Mouse (Mus musculus): ENCODE measurements around the gene Agxt. TPM values are rescaled to one million over a fixed set of nuclear protein-coding genes. Genes with fewer than 3 reads are reported as not detected.

The Agxt gene
- total and polyA plus RNA-seq, 2 experiments, result 374 to 394 TPM

- Histone ChIP-seq H3K9ac (ENCODE audit: low read depth, low read length) (no peak overlapping the region), H3K27me3 (ENCODE audit: control insufficient read depth, insufficient read depth, low read length) (no peaks in the 10 kb centered on the region), H3K4me3 (ENCODE audit: insufficient read depth, low read depth, low read length) (no peak overlapping the region), H3K36me3 (ENCODE audit: control insufficient read depth, insufficient read depth, low read length) (no peaks in the 10 kb centered on the region), H3K4me1 (ENCODE audit: control insufficient read depth, insufficient read depth, low read length) (no peaks in the 10 kb centered on the region), H3K27ac (replicated peaks; ENCODE audit: insufficient read depth, low read depth, low read length) (no peak overlapping the region), H3K79me2 (ENCODE audit: control insufficient read depth, insufficient read depth, low read length) (no peaks in the 10 kb centered on the region)
- no peak for DNase-seq (ENCODE audit: extremely low read depth, low read depth, low spot score)
- TF ChIP-seq POLR2A (IDR thresholded peaks at IDR 0.05; ENCODE audit: extremely low read depth, insufficient read depth, low read length), result no peak
- no peak for TF ChIP-seq CTCF (IDR thresholded peaks at IDR 0.05; ENCODE audit: low read depth, low read length)
- WGBS, result 75% methylated on average over 14 of the region's 14 CpGs
These were observed 49.2 kb downstream of the Agxt start for GRCm38 (mm10) chr1:93184071-93184828.

- no peak for TF ChIP-seq POLR2A (IDR thresholded peaks at IDR 0.05; ENCODE audit: extremely low read depth, insufficient read depth, low read length)
- no peak for TF ChIP-seq CTCF (IDR thresholded peaks at IDR 0.05; ENCODE audit: low read depth, low read length)
- no peak overlapping the region for H3K4me3 ChIP-seq (ENCODE audit: insufficient read depth, low read depth, low read length)
- 22% methylated on average over 12 of the region's 17 CpGs for WGBS
- no peak for DNase-seq (ENCODE audit: extremely low read depth, low read depth, low spot score)
- H3K27me3 ChIP-seq (ENCODE audit: control insufficient read depth, insufficient read depth, low read length), result no peaks in the 10 kb centered on the region
- H3K27ac ChIP-seq (replicated peaks; ENCODE audit: insufficient read depth, low read depth, low read length), result no peak overlapping the region
- H3K4me1 ChIP-seq (ENCODE audit: control insufficient read depth, insufficient read depth, low read length), result no peaks in the 10 kb centered on the region
- no peaks in the 10 kb centered on the region for H3K79me2 ChIP-seq (ENCODE audit: control insufficient read depth, insufficient read depth, low read length)
- no peak overlapping the region for H3K9ac ChIP-seq (ENCODE audit: low read depth, low read length)
- H3K36me3 ChIP-seq (ENCODE audit: control insufficient read depth, insufficient read depth, low read length), result no peaks in the 10 kb centered on the region
These were observed 55.8 kb downstream of the Agxt start for GRCm38 (mm10) chr1:93190726-93191305.

- H3K79me2 ChIP-seq (ENCODE audit: control insufficient read depth, insufficient read depth, low read length), result no peaks in the 10 kb centered on the region
- H3K36me3 ChIP-seq (ENCODE audit: control insufficient read depth, insufficient read depth, low read length), result no peaks in the 10 kb centered on the region
- WGBS, result 90% methylated on average over 3 of the region's 3 CpGs
- no peaks in the 10 kb centered on the region for H3K27me3 ChIP-seq (ENCODE audit: control insufficient read depth, insufficient read depth, low read length)
- no peak overlapping the region for H3K9ac ChIP-seq (ENCODE audit: low read depth, low read length)
- no peak for DNase-seq (ENCODE audit: extremely low read depth, low read depth, low spot score)
- H3K4me3 ChIP-seq (ENCODE audit: insufficient read depth, low read depth, low read length), result no peak overlapping the region
- H3K4me1 ChIP-seq (ENCODE audit: control insufficient read depth, insufficient read depth, low read length), result no peaks in the 10 kb centered on the region
- TF ChIP-seq CTCF (IDR thresholded peaks at IDR 0.05; ENCODE audit: low read depth, low read length) (no peak), POLR2A (IDR thresholded peaks at IDR 0.05; ENCODE audit: extremely low read depth, insufficient read depth, low read length) (no peak)
- no peak overlapping the region for H3K27ac ChIP-seq (replicated peaks; ENCODE audit: insufficient read depth, low read depth, low read length)
These were observed 59.9 kb downstream of the Agxt start for GRCm38 (mm10) chr1:93194961-93195360.

Other genes with a start within 250 kb of the Agxt start
- 0.07 and 0.09 TPM in 2 replicates for gene Ankmy1, start 232.3 kb upstream of the Agxt start, total RNA-seq (2014; rRNA removed)
- not detected in 2 replicates for gene Ankmy1, start 232.3 kb upstream of the Agxt start, polyA plus RNA-seq (2012; rRNA removed)
- gene Dusp28, start 228.3 kb upstream of the Agxt start, total RNA-seq (2014; rRNA removed), result 11.9 and 13.9 TPM in 2 replicates
- 20.6 and 33.0 TPM in 2 replicates for gene Dusp28, start 228.3 kb upstream of the Agxt start, polyA plus RNA-seq (2012; rRNA removed)
- 21.6 and 35.6 TPM in 2 replicates for gene Rnpepl1, start 224.5 kb upstream of the Agxt start, total RNA-seq (2014; rRNA removed)
- 107 and 127 TPM in 2 replicates for gene Rnpepl1, start 224.5 kb upstream of the Agxt start, polyA plus RNA-seq (2012; rRNA removed)
- gene Capn10, start 200.9 kb upstream of the Agxt start, total RNA-seq (2014; rRNA removed), result 21.9 and 28.0 TPM in 2 replicates
- 33.7 and 40.5 TPM in 2 replicates for gene Capn10, start 200.9 kb upstream of the Agxt start, polyA plus RNA-seq (2012; rRNA removed)
- 0.18 and 0.47 TPM in 2 replicates for gene Gpr35, start 184.4 kb upstream of the Agxt start, total RNA-seq (2014; rRNA removed)
- 0.20 and 0.53 TPM in 2 replicates for gene Gpr35, start 184.4 kb upstream of the Agxt start, polyA plus RNA-seq (2012; rRNA removed)
- 0.20 and 0.37 TPM in 2 replicates for gene Aqp12, start 128.9 kb upstream of the Agxt start, total RNA-seq (2014; rRNA removed)
- not detected in 2 replicates for gene Aqp12, start 128.9 kb upstream of the Agxt start, polyA plus RNA-seq (2012; rRNA removed)
- gene Kif1a, start 33.3 kb upstream of the Agxt start, total RNA-seq (2014; rRNA removed), result 0.09 and 0.54 TPM in 2 replicates
- gene Kif1a, start 33.3 kb upstream of the Agxt start, polyA plus RNA-seq (2012; rRNA removed), result 0.09 and 0.11 TPM in 2 replicates
- 0.07 TPM in 1 of 2 replicates, not detected in the other for gene 2310007B03Rik, start 25.7 kb downstream of the Agxt start, total RNA-seq (2014; rRNA removed)
- 0.20 and 0.29 TPM in 2 replicates for gene 2310007B03Rik, start 25.7 kb downstream of the Agxt start, polyA plus RNA-seq (2012; rRNA removed)
- gene Crocc2, start 33.5 kb downstream of the Agxt start, total RNA-seq (2014; rRNA removed), result not detected in 2 replicates
- not detected in 2 replicates for gene Crocc2, start 33.5 kb downstream of the Agxt start, polyA plus RNA-seq (2012; rRNA removed)
- 5.2 and 5.3 TPM in 2 replicates for gene Sned1, start 100.6 kb downstream of the Agxt start, total RNA-seq (2014; rRNA removed)
- 6.4 and 8.4 TPM in 2 replicates for gene Sned1, start 100.6 kb downstream of the Agxt start, polyA plus RNA-seq (2012; rRNA removed)
- 24.6 and 27.4 TPM in 2 replicates for gene Mterf4, start 170.7 kb downstream of the Agxt start, total RNA-seq (2014; rRNA removed)
- 11.0 and 12.1 TPM in 2 replicates for gene Mterf4, start 170.7 kb downstream of the Agxt start, polyA plus RNA-seq (2012; rRNA removed)
- 2.8 and 3.0 TPM in 2 replicates for gene Ppp1r7, start 207.6 kb downstream of the Agxt start, total RNA-seq (2014; rRNA removed)
- 2.0 and 2.1 TPM in 2 replicates for gene Ppp1r7, start 207.6 kb downstream of the Agxt start, polyA plus RNA-seq (2012; rRNA removed)
- 0.18 and 0.47 TPM in 2 replicates for gene Pask, start 208.2 kb downstream of the Agxt start, total RNA-seq (2014; rRNA removed)
- 0.36 and 1.0 TPM in 2 replicates for gene Pask, start 208.2 kb downstream of the Agxt start, polyA plus RNA-seq (2012; rRNA removed)
- gene Ano7, start 238.7 kb downstream of the Agxt start, total RNA-seq (2014; rRNA removed), result not detected in 2 replicates
- gene Ano7, start 238.7 kb downstream of the Agxt start, polyA plus RNA-seq (2012; rRNA removed), result 0.02 and 0.10 TPM in 2 replicates

Data from liver, adult 2 months (tissue).